Mouse (Mus musculus) E14TG2a.4 (cell line): ENCODE data around the gene Bsn.

ENCODE experiments used
- H3K27me3 ChIP-seq: 2 replicates; pipeline ENCODE4 v1.6.1; 2014; ENCODE audit warnings: low read length, control low read depth; ENCODE audit not compliant: insufficient read depth
- H3K36me3 ChIP-seq: 2 replicates; pipeline ENCODE4 v1.6.1; 2014; ENCODE audit warnings: low read length, control low read depth; ENCODE audit not compliant: insufficient read depth
- H3K4me1 ChIP-seq: replicated peaks from 2 replicates; pipeline ENCODE4 v1.6.1; 2014; ENCODE audit warnings: low read depth, low read length, control low read depth
- H3K4me3 ChIP-seq: replicated peaks from 2 replicates; pipeline ENCODE4 v1.5.1; 2014; ENCODE audit warnings: mild to moderate bottlenecking, low read length
- H3K9me3 ChIP-seq: 2 replicates; pipeline ENCODE4 v1.6.1; 2014; ENCODE audit warnings: low read length, control low read depth
- CTCF ChIP-seq: conservative IDR thresholded peaks from 2 replicates; pipeline ENCODE4 v1.5.1; 2014; ENCODE audit warnings: low read length
- NANOG ChIP-seq: IDR thresholded peaks from 2 replicates; pipeline ENCODE4 v1.6.1; 2014; ENCODE audit warnings: borderline replicate concordance, low read length, mixed read lengths
- POU5F1 ChIP-seq: IDR thresholded peaks from 2 replicates; pipeline ENCODE4 v1.6.1; 2014; ENCODE audit warnings: low read length, borderline replicate concordance

Gene Bsn

DNA sequence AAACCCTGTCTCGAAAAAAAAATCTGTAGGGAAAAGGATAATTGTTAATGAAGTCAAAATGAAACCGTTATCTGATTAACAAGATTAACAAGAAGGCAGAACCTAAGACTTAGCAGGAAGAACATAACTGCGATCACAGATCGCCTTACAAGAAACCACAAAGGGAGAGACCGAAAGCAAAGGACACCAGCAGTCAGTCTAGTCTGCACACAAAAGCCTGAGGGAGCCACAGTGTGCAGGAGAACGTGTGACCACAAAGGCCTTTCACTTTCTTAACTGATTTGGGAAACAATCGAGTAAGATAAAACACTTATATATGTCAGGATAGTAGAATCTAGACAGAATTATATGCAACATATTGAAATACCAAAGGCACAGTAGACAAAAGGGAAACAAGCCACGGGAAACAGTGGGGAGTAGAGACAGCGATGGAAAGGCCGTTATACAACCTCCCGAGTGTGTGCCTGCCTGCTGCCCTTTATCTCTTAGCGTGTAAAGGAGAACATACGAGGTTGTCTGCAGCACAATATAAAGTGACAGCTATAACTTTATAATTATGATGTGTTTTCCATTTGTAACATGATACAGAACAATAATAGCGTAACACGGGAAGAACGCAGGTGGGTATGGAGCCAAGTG is 26.4 kb downstream of the Bsn start:
- no peaks in the 10 kb centered on the region for H3K36me3 ChIP-seq
- H3K27me3 ChIP-seq: peaks cover 15% of the 10 kb centered on the region; the same call in 1 of the 2 replicates
- no peaks in the 10 kb centered on the region for H3K9me3 ChIP-seq
- H3K4me1 ChIP-seq: peaks cover 25% of the 10 kb centered on the region
- no peak overlapping the region for H3K4me3 ChIP-seq
- TF ChIP-seq CTCF (no peak), NANOG (no peak), POU5F1 (no peak)

DNA sequence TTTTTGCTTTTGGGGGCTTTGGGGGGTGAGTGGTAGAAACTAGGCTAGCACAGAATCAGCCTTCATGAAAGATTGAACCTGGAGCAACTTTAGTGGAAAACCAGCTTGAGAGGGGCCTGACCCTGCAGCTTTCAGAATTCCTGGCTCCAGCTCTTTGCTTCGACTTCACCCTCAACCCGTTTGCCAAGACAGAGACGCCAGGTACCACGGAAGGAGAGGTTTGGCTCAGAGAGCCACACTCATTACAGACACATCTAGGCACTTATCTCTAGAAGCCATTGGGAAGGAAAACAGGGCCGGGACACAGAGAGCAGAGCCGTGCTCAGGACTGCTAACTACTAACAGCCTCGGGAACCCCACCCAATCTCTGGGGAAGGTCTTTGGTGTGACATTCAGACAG is 32.3 kb downstream of the Bsn start:
- TF ChIP-seq NANOG (no peak), CTCF (no peak), POU5F1 (no peak)
- Histone ChIP-seq H3K4me1 (peaks cover 21% of the 10 kb centered on the region), H3K27me3 (peaks cover 25% of the 10 kb centered on the region), H3K36me3 (no peaks in the 10 kb centered on the region), H3K4me3 (no peak overlapping the region), H3K9me3 (no peaks in the 10 kb centered on the region)

DNA sequence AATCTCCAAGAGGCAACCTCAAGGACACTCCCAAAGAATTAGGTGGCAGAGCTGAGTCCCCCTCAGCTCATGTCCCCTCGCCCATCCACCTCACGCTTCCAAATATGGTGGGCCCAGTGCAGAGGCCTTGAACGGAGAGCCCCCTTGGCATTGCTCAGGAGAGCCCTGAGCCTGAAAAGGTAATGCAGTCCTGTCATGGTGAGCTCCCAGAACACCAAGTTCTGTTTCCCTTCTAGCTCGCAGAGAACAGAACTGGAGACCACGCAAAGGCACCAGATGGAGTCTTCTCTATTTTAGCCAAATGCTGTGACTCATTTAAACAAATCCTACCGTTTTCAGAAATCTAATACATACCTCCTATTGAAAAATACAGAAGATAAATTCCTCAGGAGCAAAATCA is 32.7 kb downstream of the Bsn start:
- Histone ChIP-seq H3K4me3 (no peak overlapping the region), H3K9me3 (no peaks in the 10 kb centered on the region), H3K4me1 (peaks cover 21% of the 10 kb centered on the region), H3K27me3 (peaks cover 25% of the 10 kb centered on the region), H3K36me3 (no peaks in the 10 kb centered on the region)
- TF ChIP-seq POU5F1 (no peak), CTCF (no peak), NANOG (no peak)

DNA sequence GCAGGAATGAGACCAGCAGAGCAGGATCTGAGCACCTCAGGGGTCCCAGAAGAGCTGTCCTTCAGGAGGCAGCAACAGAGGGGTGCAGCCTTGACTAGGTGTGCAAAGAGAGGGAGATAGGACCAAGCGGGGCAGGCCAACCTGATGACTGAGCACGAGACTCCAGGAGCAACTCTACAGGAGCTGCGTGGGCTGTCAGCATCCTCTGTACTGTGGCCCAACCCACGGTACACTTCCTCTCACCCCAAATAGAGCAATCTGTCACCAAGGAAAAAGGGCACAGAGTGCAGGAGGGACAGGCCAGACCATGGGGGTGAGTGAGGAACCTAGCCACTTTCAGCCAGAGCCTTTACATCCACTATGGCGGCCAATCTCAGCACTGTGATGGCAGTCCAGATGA is 33.4 kb downstream of the Bsn start:
- peaks cover 21% of the 10 kb centered on the region for H3K4me1 ChIP-seq
- H3K27me3 ChIP-seq: peaks cover 25% of the 10 kb centered on the region
- no peaks in the 10 kb centered on the region for H3K36me3 ChIP-seq
- TF ChIP-seq CTCF (no peak), POU5F1 (no peak), NANOG (no peak)
- no peaks in the 10 kb centered on the region for H3K9me3 ChIP-seq
- H3K4me3 ChIP-seq: no peak overlapping the region

DNA sequence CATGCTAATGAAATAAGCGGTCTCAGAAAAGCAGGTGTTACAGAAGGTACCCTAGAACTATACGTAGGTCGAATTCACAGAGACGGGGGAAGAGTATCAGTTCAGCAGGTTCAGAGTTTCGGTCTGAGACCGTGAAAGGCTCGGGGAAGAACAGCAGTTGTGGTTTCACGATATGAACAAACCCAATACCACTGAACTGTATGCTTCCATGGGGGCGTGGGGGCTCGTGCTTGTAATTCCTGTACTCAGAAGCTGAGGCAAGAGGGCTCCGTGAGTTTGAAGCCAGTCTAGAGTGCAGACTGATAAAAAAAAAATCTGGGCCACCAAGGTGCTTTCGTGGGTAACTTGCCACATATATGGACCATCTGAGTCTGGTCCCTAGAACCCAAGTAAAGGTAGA is 35.4 kb downstream of the Bsn start:
- Histone ChIP-seq H3K4me1 (peaks cover 15% of the 10 kb centered on the region), H3K9me3 (no peaks in the 10 kb centered on the region), H3K36me3 (no peaks in the 10 kb centered on the region), H3K27me3 (peaks cover 15% of the 10 kb centered on the region), H3K4me3 (no peak overlapping the region)
- TF ChIP-seq NANOG (no peak), POU5F1 (no peak)

DNA sequence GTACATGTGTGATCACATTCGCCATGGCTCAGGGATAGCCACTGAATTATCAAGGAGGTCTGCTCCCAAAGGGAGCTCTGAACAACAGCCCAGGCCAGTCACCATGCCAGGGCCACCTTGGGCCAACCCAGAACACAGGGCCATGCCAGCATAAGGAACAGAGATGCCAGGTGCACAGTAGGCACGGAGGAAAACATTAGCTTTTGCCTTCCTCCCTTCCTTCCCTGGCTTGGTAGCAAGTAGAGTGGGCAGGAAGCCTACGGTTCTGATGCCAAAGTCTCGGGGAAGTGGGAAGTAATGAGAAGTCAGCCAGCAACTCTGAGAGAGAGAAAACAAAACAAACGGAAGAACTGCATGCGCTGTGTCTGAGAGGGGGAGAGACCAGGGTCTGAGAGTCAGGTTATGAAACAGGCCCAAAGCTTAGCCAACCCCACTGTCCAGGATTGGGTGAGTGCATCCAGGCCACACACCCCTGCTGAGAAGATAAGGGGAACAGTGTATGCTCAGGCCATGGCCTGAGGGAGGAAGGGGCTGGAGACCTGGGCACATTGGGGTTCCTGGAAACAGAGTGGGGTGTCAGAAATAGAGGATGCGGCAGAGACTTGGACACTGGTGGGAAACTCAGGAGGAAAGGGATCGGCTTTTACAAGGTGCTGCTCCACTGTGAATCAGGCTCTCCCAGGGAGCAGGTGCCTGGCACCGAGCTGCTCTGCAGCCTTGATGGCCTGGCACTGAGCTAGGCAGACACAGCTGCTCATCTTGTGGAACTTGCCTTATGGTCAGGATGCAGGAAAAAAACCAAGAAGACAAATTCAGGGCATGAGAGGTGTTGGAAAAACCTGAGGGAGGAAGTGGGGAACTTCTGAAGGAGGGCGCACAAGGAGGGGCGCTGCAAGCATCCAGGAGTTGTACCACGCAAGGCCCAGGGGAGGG is 36.4 kb downstream of the Bsn start:
- Histone ChIP-seq H3K4me3 (no peak overlapping the region), H3K36me3 (no peaks in the 10 kb centered on the region), H3K4me1 (peaks cover 5% of the 10 kb centered on the region; the same call in 1 of the 2 replicates), H3K9me3 (no peaks in the 10 kb centered on the region), H3K27me3 (peaks cover 10% of the 10 kb centered on the region)
- TF ChIP-seq POU5F1: no peak
- TF ChIP-seq NANOG: no peak
- no peak for TF ChIP-seq CTCF

DNA sequence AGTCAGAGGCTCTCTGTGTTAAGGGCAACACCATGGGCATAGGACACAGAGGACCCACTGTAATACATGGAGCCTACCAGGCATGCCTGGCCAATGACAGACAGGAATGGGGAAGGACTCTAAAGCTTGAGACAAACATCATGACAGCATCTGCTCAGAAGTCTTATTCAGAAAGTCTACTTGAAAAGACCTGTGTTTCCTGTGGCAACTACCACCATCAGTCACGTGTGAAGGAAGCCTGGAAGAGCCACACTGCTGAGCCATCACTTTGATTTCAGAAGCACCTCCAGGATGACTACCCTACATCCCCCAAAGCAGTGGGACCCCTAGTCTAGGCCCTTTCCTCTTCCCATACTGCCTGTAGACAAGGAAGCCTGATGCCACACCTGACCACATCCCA is 39.7 kb downstream of the Bsn start:
- Histone ChIP-seq H3K4me1 (peaks cover 11% of the 10 kb centered on the region), H3K9me3 (no peaks in the 10 kb centered on the region), H3K27me3 (no peaks in the 10 kb centered on the region; the same call in 1 of the 2 replicates), H3K36me3 (no peaks in the 10 kb centered on the region), H3K4me3 (no peak overlapping the region)
- TF ChIP-seq CTCF: no peak
- no peak for TF ChIP-seq NANOG
- no peak for TF ChIP-seq POU5F1

DNA sequence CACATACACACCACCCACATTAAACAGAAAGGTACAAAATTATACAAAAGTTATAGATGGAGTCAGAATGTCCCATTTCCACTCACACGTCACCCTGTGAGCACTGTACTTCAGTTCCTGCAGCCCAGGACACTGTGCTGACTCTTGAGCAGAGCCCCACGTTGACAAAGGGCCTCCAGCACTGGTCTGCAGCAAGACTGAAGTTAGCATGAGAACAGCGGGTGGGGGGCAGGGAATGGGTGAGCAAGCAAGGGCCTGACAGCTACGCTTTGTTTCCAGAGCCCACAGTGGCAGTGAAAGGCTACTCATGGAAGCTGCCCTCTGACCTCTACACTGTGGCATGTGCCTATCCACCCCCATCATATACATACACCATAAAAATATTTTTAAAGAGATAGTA is 40.4 kb downstream of the Bsn start:
- Histone ChIP-seq H3K4me3 (no peak overlapping the region), H3K9me3 (no peaks in the 10 kb centered on the region), H3K4me1 (peaks cover 17% of the 10 kb centered on the region), H3K27me3 (no peaks in the 10 kb centered on the region; the same call in 1 of the 2 replicates), H3K36me3 (no peaks in the 10 kb centered on the region)
- TF ChIP-seq POU5F1 (no peak), NANOG (no peak), CTCF (no peak)
